Mouse (Mus musculus) midbrain, embryonic 15.5 days (tissue): Measurements from ENCODE around the gene Tbc1d25. TPM values are rescaled to one million over a fixed set of nuclear protein-coding genes. Genes with fewer than 3 reads are reported as not detected.

Experiments used
- ATAC-seq: fragments of 200-750 bp; cut with Nextera tagmentation; replicated peaks from 2 replicates; pipeline ENCODE4 v1.8.0; 2017; ENCODE audit warnings: moderate TSS enrichment
- H3K27ac ChIP-seq: fragments of 300-500 bp; sonication (generic); 2 replicates; pipeline ENCODE4 v1.5.1; 2015; ENCODE audit warnings: mild to moderate bottlenecking, inconsistent platforms
- H3K27me3 ChIP-seq: fragments of 300-500 bp; sonication (generic); replicated peaks from 2 replicates; pipeline ENCODE4 v1.6.1; 2015; ENCODE audit warnings: inconsistent platforms
- H3K36me3 ChIP-seq: fragments of 300-500 bp; sonication (generic); replicated peaks from 2 replicates; pipeline ENCODE4 v1.6.1; 2015; ENCODE audit warnings: inconsistent platforms
- H3K4me1 ChIP-seq: fragments of 300-500 bp; sonication (generic); 2 replicates; pipeline ENCODE4 v1.6.1; 2015; ENCODE audit warnings: inconsistent platforms
- H3K4me2 ChIP-seq: fragments of 300-500 bp; sonication (generic); 2 replicates; pipeline ENCODE4 v1.6.1; 2015; ENCODE audit warnings: inconsistent platforms, mild to moderate bottlenecking, moderate library complexity
- H3K4me3 ChIP-seq: fragments of 300-500 bp; sonication (generic); 2 replicates; pipeline ENCODE4 v1.5.1; 2015; ENCODE audit warnings: mild to moderate bottlenecking, inconsistent platforms
- H3K9ac ChIP-seq: fragments of 300-500 bp; sonication (generic); 2 replicates; pipeline ENCODE4 v1.6.1; 2015; ENCODE audit warnings: mild to moderate bottlenecking, inconsistent platforms
- H3K9me3 ChIP-seq: fragments of 300-500 bp; sonication (generic); 2 replicates; pipeline ENCODE4 v1.6.1; 2016; ENCODE audit warnings: inconsistent platforms
- WGBS: fragments of 180-500 bp; shearing (Covaris S2); methylation state at CpG from one replicate; pipeline ENCODE4 v1.1.7; 2015; ENCODE audit warnings: mixed read lengths; 5-methylcytosine and 5-hydroxymethylcytosine counted together
- polyA plus RNA-seq: library from polyadenylated mRNA; unstranded; fragments of >200 nt; fragmentation: Nextera tagmentation; extraction: Ambion mirVana; gene quantifications from 2 replicates; pipeline ENCODE4 v1.2.1, GENCODE M21; 2015

The Tbc1d25 gene
- polyA plus RNA-seq, 1 experiment from 2014 or later = 25.8 TPM

- H3K27ac ChIP-seq = peak overlapping the region; percentile 96; the same call in 1 of the 2 replicates
- no peaks in the 10 kb centered on the region for H3K9me3 ChIP-seq
- ATAC-seq = 0 out of 2 replicates have a peak, but pooled peaks have one; percentile 10
- no peaks in the 10 kb centered on the region for H3K27me3 ChIP-seq
- peaks cover 5% of the 10 kb centered on the region for H3K4me1 ChIP-seq
- no peak overlapping the region for H3K9ac ChIP-seq
- 91% methylated on average over 17 of the region's 17 CpGs for WGBS
- H3K4me2 ChIP-seq = peak overlapping the region; percentile 50
- peak overlapping the region; percentile 55 for H3K4me3 ChIP-seq
- H3K36me3 ChIP-seq = no peaks in the 10 kb centered on the region; the same call in 1 of the 2 replicates
Measured at GRCm38 (mm10) chrX:8131393-8131792, 44.6 kb downstream of the Tbc1d25 start.

- Histone ChIP-seq H3K36me3 (no peaks in the 10 kb centered on the region; the same call in 1 of the 2 replicates), H3K4me2 (no peak overlapping the region), H3K27ac (no peak overlapping the region), H3K4me1 (no peaks in the 10 kb centered on the region), H3K27me3 (no peaks in the 10 kb centered on the region), H3K9ac (no peak overlapping the region), H3K9me3 (no peaks in the 10 kb centered on the region), H3K4me3 (no peak overlapping the region)
- no peak for ATAC-seq
- 83% methylated on average over 7 of the region's 7 CpGs for WGBS
Measured at GRCm38 (mm10) chrX:8125235-8125634, 50.7 kb downstream of the Tbc1d25 start.

- H3K4me2 ChIP-seq = no peak overlapping the region
- H3K4me3 ChIP-seq = no peak overlapping the region
- H3K36me3 ChIP-seq = no peaks in the 10 kb centered on the region; the same call in 1 of the 2 replicates
- ATAC-seq = no peak
- H3K9me3 ChIP-seq = no peaks in the 10 kb centered on the region
- no peaks in the 10 kb centered on the region for H3K27me3 ChIP-seq
- no peak overlapping the region for H3K9ac ChIP-seq
- no peak overlapping the region for H3K27ac ChIP-seq
- no peaks in the 10 kb centered on the region for H3K4me1 ChIP-seq
- WGBS = 83% methylated on average over 6 of the region's 6 CpGs
Measured at GRCm38 (mm10) chrX:8123821-8124470, 52.0 kb downstream of the Tbc1d25 start.

- H3K27me3 ChIP-seq = no peaks in the 10 kb centered on the region
- no peaks in the 10 kb centered on the region for H3K9me3 ChIP-seq
- H3K4me1 ChIP-seq = no peaks in the 10 kb centered on the region
- no peak overlapping the region for H3K9ac ChIP-seq
- H3K4me3 ChIP-seq = no peak overlapping the region
- no peak overlapping the region for H3K27ac ChIP-seq
- ATAC-seq = no peak
- no peak overlapping the region for H3K4me2 ChIP-seq
- no peaks in the 10 kb centered on the region for H3K36me3 ChIP-seq
Measured at GRCm38 (mm10) chrX:8117264-8117663, 58.7 kb downstream of the Tbc1d25 start.

GRCm38 (mm10) chrX:8115275-8115674, 60.7 kb downstream of the Tbc1d25 start:
- no peaks in the 10 kb centered on the region for H3K4me1 ChIP-seq
- H3K9me3 ChIP-seq = no peaks in the 10 kb centered on the region
- no peak overlapping the region for H3K9ac ChIP-seq
- no peak for ATAC-seq
- no peak overlapping the region for H3K4me3 ChIP-seq
- no peaks in the 10 kb centered on the region for H3K36me3 ChIP-seq
- H3K4me2 ChIP-seq = no peak overlapping the region
- H3K27ac ChIP-seq = no peak overlapping the region
- H3K27me3 ChIP-seq = no peaks in the 10 kb centered on the region
- 83% methylated on average over 4 of the region's 4 CpGs for WGBS

- no peak overlapping the region for H3K4me2 ChIP-seq
- H3K9me3 ChIP-seq = no peaks in the 10 kb centered on the region
- no peak overlapping the region for H3K9ac ChIP-seq
- H3K27me3 ChIP-seq = no peaks in the 10 kb centered on the region
- no peaks in the 10 kb centered on the region for H3K36me3 ChIP-seq
- H3K4me1 ChIP-seq = peaks cover 8% of the 10 kb centered on the region; the same call in 1 of the 2 replicates
- no peak for ATAC-seq
- H3K27ac ChIP-seq = no peak overlapping the region
- no peak overlapping the region for H3K4me3 ChIP-seq
- WGBS = 94% methylated on average over 3 of the region's 3 CpGs
Measured at GRCm38 (mm10) chrX:8105019-8105418, 71.0 kb downstream of the Tbc1d25 start.

Other genes starting within 250 kb of the Tbc1d25 start
- not detected in 2 replicates for gene Eras, start 247.6 kb downstream of the Tbc1d25 start, polyA plus RNA-seq
- 76.8 and 79.0 TPM in 2 replicates for gene Hdac6, start 228.3 kb downstream of the Tbc1d25 start, polyA plus RNA-seq
- 0.12 and 0.42 TPM in 2 replicates for gene Gata1, start 198.1 kb downstream of the Tbc1d25 start, polyA plus RNA-seq
- 0.27 and 0.46 TPM in 2 replicates for gene Glod5, start 157.7 kb downstream of the Tbc1d25 start, polyA plus RNA-seq
- 40.7 and 42.0 TPM in 2 replicates for gene Suv39h1, start 101.4 kb downstream of the Tbc1d25 start, polyA plus RNA-seq
- gene Was, start 85.7 kb downstream of the Tbc1d25 start, polyA plus RNA-seq = 0.13 and 0.18 TPM in 2 replicates
- gene Wdr13, start 43.3 kb downstream of the Tbc1d25 start, polyA plus RNA-seq = 67.6 and 72.9 TPM in 2 replicates
- gene Rbm3, start 30.3 kb downstream of the Tbc1d25 start, polyA plus RNA-seq = 272 and 285 TPM in 2 replicates
- 26.9 and 31.8 TPM in 2 replicates for gene Ebp, start 17.3 kb upstream of the Tbc1d25 start, polyA plus RNA-seq
- 53.0 and 53.9 TPM in 2 replicates for gene Porcn, start 30.3 kb upstream of the Tbc1d25 start, polyA plus RNA-seq
- gene Ftsj1, start 76.2 kb upstream of the Tbc1d25 start, polyA plus RNA-seq = 51.3 and 51.7 TPM in 2 replicates
- 47.5 and 48.4 TPM in 2 replicates for gene Slc38a5, start 95.0 kb upstream of the Tbc1d25 start, polyA plus RNA-seq
- not detected in 2 replicates for gene Ssxb10, start 151.2 kb upstream of the Tbc1d25 start, polyA plus RNA-seq
- not detected in 2 replicates for gene Ssxb9, start 190.8 kb upstream of the Tbc1d25 start, polyA plus RNA-seq
- gene Ssxb1, start 237.1 kb upstream of the Tbc1d25 start, polyA plus RNA-seq = not detected in 2 replicates